Mouse (Mus musculus) CH12.LX (cell line): ENCODE data around the gene Tpk1. TPM values are rescaled to one million over a fixed set of nuclear protein-coding genes. Genes with fewer than 3 reads are reported as not detected.

Experiments
- DNase-seq: peaks from one replicate; pipeline ENCODE4 v3.0.0-alpha.2; 2013; ENCODE audit errors: extremely low read depth
- H3K27ac ChIP-seq: 2 replicates; pipeline ENCODE4 v1.5.1; 2012; ENCODE audit warnings: low read depth, mild to moderate bottlenecking, control low read depth, moderate library complexity; ENCODE audit not compliant: insufficient read depth
- H3K27me3 ChIP-seq: replicated peaks from 2 replicates; pipeline ENCODE3; 2012; ENCODE audit warnings: inconsistent platforms
- H3K36me3 ChIP-seq, 2 experiments: replicated peaks in 1 of 2; 2 replicates each; pipeline versions ENCODE3 to v1.6.1; 2012; ENCODE audit warnings: inconsistent platforms in 1 of 2, low read length in 1 of 2, mild to moderate bottlenecking in 1 of 2, mixed read lengths in 1 of 2, moderate library complexity in 1 of 2; ENCODE audit not compliant: control insufficient read depth in 1 of 2, insufficient read depth in 1 of 2
- H3K4me1 ChIP-seq, 2 experiments: 2 replicates each; pipeline ENCODE4 v1.6.1; 2012; ENCODE audit warnings: inconsistent platforms in 1 of 2, moderate library complexity in 1 of 2; ENCODE audit not compliant: insufficient read depth in 2 of 2, control insufficient read depth in 1 of 2
- H3K4me2 ChIP-seq: 2 replicates; pipeline ENCODE4 v1.6.1; 2012; ENCODE audit warnings: low read depth, mild to moderate bottlenecking, control low read depth; ENCODE audit not compliant: poor library complexity, insufficient read depth, severe bottlenecking
- H3K4me3 ChIP-seq, 3 experiments: fragments of 150-350 bp in 1 of 3; sonication (generic) in 1 of 3; replicated peaks in 1 of 3; 2 replicates each; pipeline versions ENCODE3 to v1.5.1; 2011 to 2012; ENCODE audit warnings: low read depth in 2 of 3, low read length in 2 of 3, mild to moderate bottlenecking in 2 of 3, moderate library complexity in 2 of 3, control low read depth in 1 of 3, improper control_type of control experiment in 1 of 3, inconsistent platforms in 1 of 3, mixed read lengths in 1 of 3; ENCODE audit not compliant: poor library complexity in 1 of 3
- H3K79me2 ChIP-seq: replicated peaks from 2 replicates; pipeline ENCODE4 v1.6.1; 2012; ENCODE audit warnings: mild to moderate bottlenecking, moderate library complexity; ENCODE audit not compliant: control insufficient read depth, poor library complexity, insufficient read depth, severe bottlenecking; ENCODE audit errors: extremely low read depth
- H3K9ac ChIP-seq: 2 replicates; pipeline ENCODE4 v1.6.1; 2012; ENCODE audit warnings: low read depth, mild to moderate bottlenecking, control low read depth, moderate library complexity; ENCODE audit not compliant: insufficient read depth
- H3K9me3 ChIP-seq: replicated peaks from 2 replicates; pipeline ENCODE3; 2012; ENCODE audit warnings: low read length, inconsistent platforms, mixed read lengths
- BHLHE40 ChIP-seq: IDR thresholded peaks from 2 replicates; pipeline ENCODE4 v1.6.1; 2011; ENCODE audit warnings: mild to moderate bottlenecking, low read depth, low read length, improper control_type of control experiment
- CHD1 ChIP-seq: IDR thresholded peaks from 2 replicates; pipeline ENCODE4 v1.6.1; 2012; ENCODE audit warnings: low read depth, low read length, improper control_type of control experiment, inconsistent platforms
- CTCF ChIP-seq, 2 experiments: IDR thresholded peaks in 1 of 2; conservative IDR thresholded peaks in 1 of 2; 2 replicates each; pipeline ENCODE4 v1.5.1; 2011 to 2012; ENCODE audit warnings: low read depth in 2 of 2, low read length in 2 of 2, improper control_type of control experiment in 1 of 2, inconsistent platforms in 1 of 2, mild to moderate bottlenecking in 1 of 2, moderate library complexity in 1 of 2
- ELF1 ChIP-seq: IDR thresholded peaks from 2 replicates; pipeline ENCODE4 v1.6.1; 2014; ENCODE audit warnings: low read depth, mild to moderate bottlenecking, inconsistent platforms, low read length, improper control_type of control experiment
- EP300 ChIP-seq: IDR thresholded peaks from 2 replicates; pipeline ENCODE4 v1.6.1; 2011; ENCODE audit warnings: low read length, improper control_type of control experiment
- JUN ChIP-seq: IDR thresholded peaks from 2 replicates; pipeline ENCODE4 v1.6.1; 2011; ENCODE audit warnings: low read depth, mild to moderate bottlenecking, low read length, improper control_type of control experiment, moderate library complexity; ENCODE audit not compliant: insufficient read depth
- JUND ChIP-seq: conservative IDR thresholded peaks from 2 replicates; pipeline ENCODE4 v1.6.1; 2011; ENCODE audit warnings: low read depth, low read length, improper control_type of control experiment
- KAT2A ChIP-seq: IDR thresholded peaks from 2 replicates; pipeline ENCODE4 v1.6.1; 2012; ENCODE audit warnings: low read length, improper control_type of control experiment, inconsistent platforms; ENCODE audit not compliant: insufficient replicate concordance
- MAX ChIP-seq: IDR thresholded peaks from 2 replicates; pipeline ENCODE4 v1.6.1; 2011; ENCODE audit warnings: low read length, improper control_type of control experiment
- MAZ ChIP-seq: IDR thresholded peaks from 2 replicates; pipeline ENCODE4 v1.6.1; 2012; ENCODE audit warnings: low read depth, mild to moderate bottlenecking, inconsistent platforms, low read length, improper control_type of control experiment, moderate library complexity
- MEF2A ChIP-seq: IDR thresholded peaks from 2 replicates; pipeline ENCODE4 v1.6.1; 2014; ENCODE audit warnings: low read depth, mild to moderate bottlenecking, inconsistent platforms, low read length, improper control_type of control experiment, borderline replicate concordance
- NELFE ChIP-seq: IDR thresholded peaks from 2 replicates; pipeline ENCODE4 v1.6.1; 2011; ENCODE audit warnings: low read depth, low read length, improper control_type of control experiment
- POLR2A ChIP-seq: IDR thresholded peaks from 2 replicates; pipeline ENCODE4 v1.6.1; 2011; ENCODE audit warnings: low read depth, mild to moderate bottlenecking, improper control_type of control experiment, low read length
- SIN3A ChIP-seq: IDR thresholded peaks from 2 replicates; pipeline ENCODE4 v1.6.1; 2012; ENCODE audit warnings: low read length, improper control_type of control experiment, inconsistent platforms
- SMC3 ChIP-seq: IDR thresholded peaks from 2 replicates; pipeline ENCODE4 v1.6.1; 2011; ENCODE audit warnings: low read depth, low read length, improper control_type of control experiment
- TBP ChIP-seq: conservative IDR thresholded peaks from 2 replicates; pipeline ENCODE4 v1.6.1; 2011; ENCODE audit warnings: low read depth, low read length, improper control_type of control experiment
- UBTF ChIP-seq: IDR thresholded peaks from 2 replicates; pipeline ENCODE4 v1.6.1; 2012; ENCODE audit warnings: low read depth, mild to moderate bottlenecking, inconsistent platforms, low read length, improper control_type of control experiment, moderate library complexity
- USF1 ChIP-seq: IDR thresholded peaks from 2 replicates; pipeline ENCODE4 v1.6.1; 2014; ENCODE audit warnings: low read depth, mild to moderate bottlenecking, inconsistent platforms, low read length, improper control_type of control experiment
- ZC3H11A ChIP-seq: IDR thresholded peaks from 2 replicates; pipeline ENCODE4 v1.6.1; 2012; ENCODE audit warnings: low read depth, mild to moderate bottlenecking, inconsistent platforms, low read length, improper control_type of control experiment
- ZNF384 ChIP-seq: IDR thresholded peaks from 2 replicates; pipeline ENCODE4 v1.6.1; 2012; ENCODE audit warnings: low read depth, low read length, improper control_type of control experiment, inconsistent platforms
- dilution Hi-C: fragments of 300-500 bp; cut with MboI; formaldehyde crosslinking; loops from 2 replicates; pipeline ENCODE4 v1.14.3; 2020; ENCODE audit warnings: low sequenced_read_pairs; ENCODE audit not compliant: extremely low pct_unique_long_range_greater_than_20kb, extremely low pct_ligation_motif_present
- in situ Hi-C: fragments of 300-500 bp; cut with MboI; formaldehyde crosslinking; loops from 3 replicates; pipeline ENCODE4 v1.14.3; 2019; ENCODE audit warnings: low sequenced_read_pairs, low pct_ligation_motif_present, low pct_unique_long_range_greater_than_20kb, mixed read lengths
- polyA plus RNA-seq: library from polyadenylated mRNA; unstranded; fragments of >175 nt; gene quantifications from 2 replicates; pipeline ENCODE4 v1.2.1, GENCODE M21; 2012; ENCODE audit warnings: low read depth; ENCODE audit not compliant: insufficient read length
- total RNA-seq, 2 experiments: library from RNA; depleted of rRNA; stranded (reverse); fragments of 300-350 nt in 1 of 2; fragments of >200 nt in 1 of 2; gene quantifications; 2 replicates each; pipeline ENCODE4 v1.2.3; 2012 to 2014

Gene Tpk1
- total and polyA plus RNA-seq, 3 experiments, result 3.9 to 6.3 (median 4.8) TPM

DNA sequence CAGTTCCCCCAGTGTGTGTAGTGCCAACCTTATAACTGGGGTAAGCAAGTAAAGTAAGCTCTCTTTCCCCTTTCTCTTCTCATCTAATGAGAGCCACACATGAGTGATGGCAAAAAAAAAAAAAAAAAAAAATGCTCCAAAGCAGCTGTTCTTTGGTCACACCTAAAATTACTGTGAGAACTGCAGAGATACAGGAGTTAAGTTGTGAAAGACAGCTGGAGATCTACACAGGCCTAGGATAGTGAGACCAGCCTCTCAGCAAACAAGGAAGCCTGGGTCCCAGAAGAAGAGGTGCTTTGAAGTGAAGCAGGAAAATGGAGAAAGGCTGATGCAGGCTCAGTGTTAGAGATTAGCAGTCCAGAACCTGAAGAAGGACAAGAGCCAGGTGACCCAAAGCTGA is 353.5 kb downstream of the Tpk1 start:
- no peak for DNase-seq
- no peaks in the 10 kb centered on the region for H3K27me3 ChIP-seq
- no peak overlapping the region for H3K4me3 ChIP-seq
- H3K4me1 ChIP-seq, result no peaks in the 10 kb centered on the region
- no peaks in the 10 kb centered on the region for H3K9me3 ChIP-seq
- no peaks in the 10 kb centered on the region for H3K36me3 ChIP-seq
- H3K27ac ChIP-seq, result no peak overlapping the region
- dilution Hi-C loops (no loop called here), in situ Hi-C loops (no loop called here)
- no peak overlapping the region for H3K9ac ChIP-seq
- TF ChIP-seq CTCF (conservative IDR thresholded peaks at IDR 0.05 in 1 of 2, IDR thresholded peaks at IDR 0.05 in 1 of 2; ENCODE audit: low read depth in 2 of 2, low read length in 2 of 2), result no peak
- no peak for TF ChIP-seq USF1
- no peak for TF ChIP-seq KAT2A
- no peak for TF ChIP-seq JUND
- no peak for TF ChIP-seq POLR2A
- no peak for TF ChIP-seq TBP
- no peak for TF ChIP-seq ZC3H11A
- no peak for TF ChIP-seq ELF1
- TF ChIP-seq ZNF384, result no peak
- no peak for TF ChIP-seq SMC3
- TF ChIP-seq CHD1, result no peak
- no peak for TF ChIP-seq EP300
- TF ChIP-seq MEF2A, result no peak
- TF ChIP-seq SIN3A, result no peak
- TF ChIP-seq JUN, result no peak
- no peak for TF ChIP-seq NELFE
- H3K79me2 ChIP-seq, result no peaks in the 10 kb centered on the region
- no peak overlapping the region for H3K4me2 ChIP-seq

GRCm38 (mm10) chr6:43310071-43310470 is 356.0 kb downstream of the Tpk1 start:
- Histone ChIP-seq H3K4me1 (no peaks in the 10 kb centered on the region), H3K27ac (no peak overlapping the region)
- TF ChIP-seq MAZ (no peak), ELF1 (no peak), POLR2A (no peak), BHLHE40 (no peak), UBTF (no peak), MAX (no peak)
- TF ChIP-seq, all 38 proteins: peak for 0
- no peaks in the 10 kb centered on the region for H3K9me3 ChIP-seq
- H3K4me3 ChIP-seq, result no peak overlapping the region
- DNase-seq, result no peak
- H3K9ac ChIP-seq, result no peak overlapping the region
- no peak overlapping the region for H3K4me2 ChIP-seq
- dilution Hi-C loops, result no loop called here
- no peaks in the 10 kb centered on the region for H3K79me2 ChIP-seq
- no peaks in the 10 kb centered on the region for H3K27me3 ChIP-seq
- H3K36me3 ChIP-seq, result no peaks in the 10 kb centered on the region
- in situ Hi-C loops, result no loop called here
